Mouse (Mus musculus) limb, embryonic 14.5 days (tissue): ENCODE results near the gene Pex16. TPM values are rescaled to one million over a fixed set of nuclear protein-coding genes. Genes with fewer than 3 reads are reported as not detected.

Experiments used
- ATAC-seq: fragments of 200-750 bp; cut with Nextera tagmentation; 2 replicates; pipeline ENCODE4 v1.8.0; 2017; ENCODE audit warnings: low read depth, moderate number of reproducible peaks, moderate TSS enrichment; ENCODE audit not compliant: low FRiP score
- DNase-seq: peaks from one replicate; pipeline ENCODE4 v3.0.0-alpha.2; 2015; ENCODE audit warnings: low spot score
- H3K27ac ChIP-seq: fragments of 300-500 bp; sonication (generic); replicated peaks from 2 replicates; pipeline ENCODE4 v1.5.1; 2014; ENCODE audit warnings: low read depth, mild to moderate bottlenecking, low read length, moderate library complexity, mixed read lengths
- H3K27me3 ChIP-seq: fragments of 300-500 bp; sonication (generic); 2 replicates; pipeline ENCODE4 v1.6.1; 2014; ENCODE audit warnings: low read length, mixed read lengths; ENCODE audit not compliant: control insufficient read depth, insufficient read depth
- H3K36me3 ChIP-seq: fragments of 300-500 bp; sonication (generic); 2 replicates; pipeline ENCODE4 v1.6.1; 2014; ENCODE audit warnings: mild to moderate bottlenecking, low read length, moderate library complexity, mixed read lengths; ENCODE audit not compliant: control insufficient read depth, insufficient read depth
- H3K4me1 ChIP-seq: fragments of 300-500 bp; sonication (generic); 2 replicates; pipeline ENCODE4 v1.6.1; 2014; ENCODE audit warnings: antibody characterized with exemption, low read length, mixed read lengths; ENCODE audit not compliant: control insufficient read depth, insufficient read depth
- H3K4me2 ChIP-seq: fragments of 300-500 bp; sonication (generic); replicated peaks from 2 replicates; pipeline ENCODE4 v1.6.1; 2014; ENCODE audit warnings: low read depth, mild to moderate bottlenecking, low read length, moderate library complexity; ENCODE audit not compliant: severe bottlenecking
- H3K4me3 ChIP-seq: fragments of 300-500 bp; sonication (generic); replicated peaks from 2 replicates; pipeline ENCODE4 v1.5.1; 2014; ENCODE audit warnings: low read length
- H3K9ac ChIP-seq: fragments of 300-500 bp; sonication (generic); 2 replicates; pipeline ENCODE4 v1.6.1; 2014; ENCODE audit warnings: mild to moderate bottlenecking, low read depth, low read length, moderate library complexity; ENCODE audit not compliant: severe bottlenecking
- H3K9me3 ChIP-seq: fragments of 300-500 bp; sonication (generic); 2 replicates; pipeline ENCODE4 v1.6.1; 2016; ENCODE audit warnings: low read length; ENCODE audit not compliant: control insufficient read depth
- POLR2A ChIP-seq: fragments of 200-500 bp; IDR thresholded peaks from 2 replicates; pipeline ENCODE4 v1.8.0; 2012; ENCODE audit warnings: inconsistent platforms, mild to moderate bottlenecking, moderate library complexity, borderline replicate concordance; ENCODE audit not compliant: insufficient read depth, insufficient read length; ENCODE audit errors: extremely low read depth
- WGBS: fragments of 180-500 bp; shearing (Covaris S2); extraction: QIAGEN DNeasy Blood & Tissue Kit; methylation state at CpG from one replicate; pipeline ENCODE4 v1.1.7; 2014; 5-methylcytosine and 5-hydroxymethylcytosine counted together
- polyA plus RNA-seq, 2 experiments: library from polyadenylated mRNA; depleted of rRNA in 1 of 2; stranded (reverse) in 1 of 2; unstranded in 1 of 2; fragments of >200 nt; fragmentation: Nextera tagmentation in 1 of 2; extraction: Ambion mirVana in 1 of 2; gene quantifications; 2 replicates each; pipeline versions ENCODE4 v1.2.1 to v1.2.3; 2012 to 2014

Gene Pex16
- polyA plus RNA-seq, 2 experiments = 22.3 to 26.4 TPM

DNA sequence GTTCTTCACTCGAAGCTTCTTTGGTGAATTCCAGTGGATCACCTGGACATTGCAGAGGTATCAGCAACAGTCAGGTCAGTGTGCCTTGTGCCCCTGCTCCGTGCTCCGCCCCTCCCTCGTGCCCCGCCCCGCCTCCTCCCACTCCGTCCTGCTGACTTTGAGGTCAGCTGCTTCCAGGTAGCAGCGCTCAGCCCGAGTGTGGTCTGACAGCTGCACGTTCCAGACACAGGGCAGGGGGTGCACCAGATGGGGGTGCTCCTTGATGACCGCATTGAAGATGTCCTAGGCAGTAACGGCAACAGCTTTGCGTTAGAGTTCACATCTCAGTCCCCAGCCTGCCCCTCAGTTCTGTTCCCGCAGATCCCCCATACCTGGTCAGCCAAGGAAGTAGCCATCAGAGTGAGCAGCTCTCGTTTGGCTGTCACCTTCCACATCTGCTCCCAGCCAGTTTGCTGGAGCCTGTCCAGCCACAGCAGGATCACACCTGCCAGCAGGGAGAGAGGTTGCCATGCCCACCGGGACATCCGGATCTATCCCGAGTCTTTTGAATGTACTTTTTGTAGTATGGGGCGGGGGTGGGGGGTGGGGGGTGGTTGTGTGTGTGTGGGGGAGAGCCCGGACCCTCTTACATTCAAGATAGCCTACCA lies 7.0 kb upstream of the Pex16 start:
- H3K4me2 ChIP-seq = no peak overlapping the region
- DNase-seq (no peak), ATAC-seq (no peak)
- H3K4me1 ChIP-seq = peaks cover 27% of the 10 kb centered on the region
- H3K27me3 ChIP-seq = no peaks in the 10 kb centered on the region; the same call in 1 of the 2 replicates
- no peak overlapping the region for H3K27ac ChIP-seq
- H3K36me3 ChIP-seq = peaks cover 28% of the 10 kb centered on the region
- no peak overlapping the region for H3K4me3 ChIP-seq
- H3K9ac ChIP-seq = no peak overlapping the region
- 31% methylated on average over 17 of the region's 20 CpGs for WGBS
- TF ChIP-seq POLR2A = no peak
- H3K9me3 ChIP-seq = no peaks in the 10 kb centered on the region

DNA sequence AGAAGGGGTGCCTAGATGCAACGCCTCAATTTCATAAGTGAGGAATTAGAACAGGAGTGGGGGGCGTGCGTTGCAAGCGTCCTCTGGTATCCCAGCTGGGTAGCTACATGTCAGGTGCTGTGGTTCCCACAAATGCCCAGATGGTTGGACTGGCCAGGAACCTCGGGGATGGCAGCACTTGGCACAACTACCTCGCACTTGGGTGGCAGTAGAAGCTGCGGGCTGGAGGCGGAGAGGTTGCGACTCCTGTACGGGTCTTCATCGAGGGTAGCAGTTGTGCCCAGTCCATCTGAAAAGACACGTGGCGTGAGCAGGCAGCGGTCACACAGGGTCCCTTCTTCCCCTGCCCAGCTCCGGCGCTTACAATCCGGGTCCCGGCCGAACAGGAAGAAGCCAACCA lies 4.1 kb upstream of the Pex16 start:
- H3K9me3 ChIP-seq = no peaks in the 10 kb centered on the region
- H3K4me3 ChIP-seq = peak overlapping the region; percentile 45
- ATAC-seq (no peak), DNase-seq (no peak)
- peaks cover 28% of the 10 kb centered on the region for H3K4me1 ChIP-seq
- H3K36me3 ChIP-seq = peaks cover 12% of the 10 kb centered on the region; the same call in 1 of the 2 replicates
- no peak for TF ChIP-seq POLR2A
- H3K27ac ChIP-seq = no peak overlapping the region
- peak overlapping the region; percentile 61 for H3K9ac ChIP-seq
- H3K4me2 ChIP-seq = peak overlapping the region; percentile 90
- H3K27me3 ChIP-seq = no peaks in the 10 kb centered on the region; the same call in 1 of the 2 replicates
- 14% methylated on average over 19 of the region's 19 CpGs for WGBS

DNA sequence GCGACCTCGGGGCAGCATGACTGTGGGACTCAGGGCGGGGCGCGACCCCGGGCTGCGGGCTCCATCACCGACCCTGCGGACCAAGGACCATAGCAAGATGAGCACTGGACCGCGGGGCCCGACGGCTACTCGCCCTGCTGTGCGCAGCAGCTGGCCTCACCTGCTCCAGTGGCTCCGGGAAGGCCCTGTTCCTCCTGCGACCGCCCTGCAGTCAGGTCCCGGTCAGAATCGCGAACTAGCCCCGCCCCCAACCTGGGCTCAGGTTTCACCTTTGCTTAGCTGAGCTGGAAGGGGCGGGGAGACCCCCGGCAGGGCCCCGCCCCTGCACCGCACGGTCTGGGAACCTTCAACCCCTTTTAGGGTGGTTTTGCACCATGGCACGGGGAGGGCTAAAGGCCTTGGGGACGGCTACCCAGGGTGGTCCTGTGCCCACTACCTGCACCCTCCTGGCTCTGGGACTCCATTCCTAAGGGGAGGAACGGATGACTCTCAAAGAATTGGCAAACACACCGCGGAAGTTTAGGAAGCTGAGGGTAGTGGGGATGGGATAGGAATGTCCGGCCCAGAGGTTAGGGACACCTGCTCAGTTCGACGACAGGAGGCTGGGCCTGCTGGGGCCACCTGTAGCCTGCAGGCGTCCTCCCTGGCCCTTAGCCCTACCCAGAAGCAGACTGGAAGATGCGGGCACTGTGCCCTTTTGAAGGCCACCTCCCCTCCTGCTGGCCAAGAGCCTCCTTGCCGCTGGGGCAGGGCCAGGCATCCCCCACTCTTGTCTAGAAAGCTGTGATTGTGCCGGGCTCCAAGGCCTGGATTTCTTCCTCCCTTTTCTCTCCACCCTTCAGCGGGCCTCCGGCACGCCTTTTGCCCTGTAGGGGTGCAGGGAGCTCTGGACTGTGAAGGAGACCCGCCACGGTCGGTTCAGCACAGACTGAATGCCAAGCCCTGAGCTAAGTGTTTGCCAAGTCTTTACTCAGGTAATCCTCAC lies 3.4 kb upstream of the Pex16 start:
- no peak for TF ChIP-seq POLR2A
- peaks cover 11% of the 10 kb centered on the region; the same call in 1 of the 2 replicates for H3K36me3 ChIP-seq
- H3K4me3 ChIP-seq = peak overlapping the region; percentile 45
- WGBS = 4% methylated on average over 43 of the region's 45 CpGs
- DNase-seq = peak; percentile 60
- peak overlapping the region; percentile 58 for H3K27ac ChIP-seq
- peaks cover 32% of the 10 kb centered on the region for H3K4me1 ChIP-seq
- peak overlapping the region; percentile 61 for H3K9ac ChIP-seq
- H3K4me2 ChIP-seq = peak overlapping the region; percentile 90
- ATAC-seq = peak; percentile 19; the same call in 1 of the 2 replicates
- no peaks in the 10 kb centered on the region; the same call in 1 of the 2 replicates for H3K27me3 ChIP-seq
- H3K9me3 ChIP-seq = no peaks in the 10 kb centered on the region

DNA sequence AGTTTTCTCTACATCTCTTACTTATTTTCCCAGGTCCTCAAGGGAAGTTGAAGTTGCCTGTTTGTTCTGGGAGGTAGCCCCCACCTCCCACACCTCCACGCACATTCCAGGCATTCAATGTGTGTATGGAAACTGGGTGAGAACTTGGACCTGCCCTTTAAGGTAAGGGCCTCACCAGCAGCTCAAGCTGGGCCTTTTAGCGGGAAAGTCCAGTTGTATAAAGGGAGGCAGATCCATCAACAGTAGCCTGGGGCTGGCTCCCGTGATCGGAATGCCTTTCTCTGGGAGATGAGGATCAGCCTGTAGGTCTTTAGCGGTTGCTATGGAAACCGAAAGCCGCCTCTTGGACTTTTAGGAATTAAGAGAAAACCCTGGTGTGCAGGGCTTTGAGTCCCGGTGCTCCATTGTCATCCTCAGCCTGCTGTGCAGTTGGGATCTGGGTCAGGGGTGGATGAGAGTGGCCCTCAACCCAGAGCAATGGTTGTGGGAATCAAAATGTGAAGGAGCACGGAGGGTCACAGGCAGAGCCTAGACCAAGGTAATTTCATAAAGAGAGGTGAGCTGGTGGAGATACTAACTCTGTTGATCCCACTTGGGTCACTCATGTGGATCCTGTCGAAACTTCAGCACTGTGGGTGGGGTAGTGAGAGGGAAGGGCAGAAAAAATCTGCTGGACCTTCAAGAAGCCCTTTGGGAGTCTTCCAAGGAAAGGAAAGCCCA lies 2.3 kb upstream of the Pex16 start:
- WGBS = 27% methylated on average over 10 of the region's 10 CpGs

More for the DNA sequence above, 2.3 kb upstream of the Pex16 start:
- Histone ChIP-seq H3K27ac (no peak overlapping the region; the same call in 1 of the 2 replicates), H3K4me1 (peaks cover 35% of the 10 kb centered on the region), H3K4me2 (no peak overlapping the region; the same call in 1 of the 2 replicates), H3K9ac (no peak overlapping the region), H3K4me3 (no peak overlapping the region), H3K36me3 (0 out of 2 replicates have a peak, but pooled peaks cover under 1% of the 10 kb centered on the region), H3K27me3 (no peaks in the 10 kb centered on the region; the same call in 1 of the 2 replicates), H3K9me3 (no peaks in the 10 kb centered on the region)
- no peak for ATAC-seq
- DNase-seq = no peak
- no peak for TF ChIP-seq POLR2A
